8 mouse cellular contexts compared by ENCODE assay signal in the genomic region with DNA sequence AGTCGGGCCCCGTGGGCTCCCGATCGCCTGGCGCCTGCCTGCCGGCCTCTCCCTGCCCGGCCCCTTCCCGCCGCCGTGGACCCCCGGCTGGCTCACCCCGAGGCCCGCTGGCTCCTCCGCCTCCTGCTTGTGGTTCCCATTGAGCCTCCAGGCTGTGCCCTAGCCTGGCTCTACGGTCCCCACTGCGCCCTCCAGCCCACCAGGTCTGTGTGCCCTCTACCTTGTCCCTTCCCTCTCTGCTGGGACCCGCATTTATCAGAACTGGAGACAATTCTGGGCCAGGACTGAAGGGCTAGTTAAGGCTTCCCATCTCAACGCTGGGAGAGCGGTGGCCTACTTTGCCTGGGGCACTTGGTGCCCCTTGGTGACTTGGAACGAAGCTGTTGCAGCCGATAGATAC. TPM values are rescaled to one million over a fixed set of nuclear protein-coding genes. Genes with fewer than 3 reads are reported as not detected.
DNase-seq lines count a peak whose midpoint lies in the region; ATAC-seq and TF ChIP-seq lines count a peak whose summit lies in the region.
"Had no signal": no experiment of that assay in that cellular context is flagged by ENCODE, and none has a peak within 500 bp of the region (broad histone marks: within the 10 kb centered on the region; RNA-seq: fewer than 3 reads in every experiment).

No protein-coding gene starts in this region.

- peak; percentile 43 for DNase-seq in ES-CJ7 (ENCODE audit: low read depth, low spot score)
- DNase-seq in hindbrain, embryonic 11.5 days (ENCODE audit: low spot score): peak; percentile 57
- peak; percentile 96 for DNase-seq in midbrain, embryonic 11.5 days (ENCODE audit: low spot score, missing footprints)
- no peak for DNase-seq in cerebellum, adult 11-12 months
- DNase-seq in layer of hippocampus, adult 9-11 months: no peak
- DNase-seq in left cerebral cortex, adult 8-10 months (ENCODE audit: low spot score in 2 of 2): no peak

- TF ChIP-seq POLR2A in bone marrow macrophage, adult 2 months (IDR thresholded peaks at IDR 0.05; ENCODE audit: borderline replicate concordance, low read depth, low read length): no peak

- WGBS in hindbrain, embryonic 11.5 days: 2% methylated on average over 15 of the region's 21 CpGs
- under 1% methylated on average over 21 of the region's 21 CpGs for WGBS in midbrain, embryonic 11.5 days

- H3K9me3 ChIP-seq in hindbrain, embryonic 11.5 days (ENCODE audit: control insufficient read depth, low read length): no peaks in the 10 kb centered on the region
- H3K9me3 ChIP-seq in midbrain, embryonic 11.5 days (ENCODE audit: control insufficient read depth, low read length): no peaks in the 10 kb centered on the region

- peak overlapping the region; percentile 15; the same call in 1 of the 2 replicates for H3K9ac ChIP-seq in hindbrain, embryonic 11.5 days (ENCODE audit: low read depth, low read length)
- H3K9ac ChIP-seq in midbrain, embryonic 11.5 days (ENCODE audit: low read length): peak overlapping the region; percentile 34; the same call in 1 of the 2 replicates

- peaks cover 88% of the 10 kb centered on the region for H3K27me3 ChIP-seq in hindbrain, embryonic 11.5 days (ENCODE audit: control insufficient read depth, insufficient read depth, low read length)
- H3K27me3 ChIP-seq in midbrain, embryonic 11.5 days (ENCODE audit: control insufficient read depth, insufficient read depth, low read length): peaks cover 92% of the 10 kb centered on the region

- peak overlapping the region; percentile 79 for H3K4me2 ChIP-seq in hindbrain, embryonic 11.5 days (replicated peaks; ENCODE audit: low read depth, low read length)
- H3K4me2 ChIP-seq in midbrain, embryonic 11.5 days: peak overlapping the region; percentile 56

- H3K4me3 ChIP-seq in bone marrow macrophage, adult 2 months (ENCODE audit: insufficient read depth, low read length): peak overlapping the region; percentile 51
- H3K4me3 ChIP-seq in hindbrain, embryonic 11.5 days (ENCODE audit: low read depth, low read length): peak overlapping the region; percentile 40
- peak overlapping the region; percentile 34 for H3K4me3 ChIP-seq in midbrain, embryonic 11.5 days (ENCODE audit: low read depth, low read length)

- ATAC-seq in hindbrain, embryonic 11.5 days (ENCODE audit: low FRiP score): peak; percentile 41
- ATAC-seq in midbrain, embryonic 11.5 days (ENCODE audit: low FRiP score): peak; percentile 25

- H3K27ac ChIP-seq in bone marrow macrophage, adult 2 months (ENCODE audit: insufficient read depth, low read depth, low read length): no peak overlapping the region
- no peak overlapping the region for H3K27ac ChIP-seq in hindbrain, embryonic 11.5 days (ENCODE audit: low read depth, low read length)
- H3K27ac ChIP-seq in midbrain, embryonic 11.5 days (ENCODE audit: low read depth, low read length): no peak overlapping the region

- H3K36me3 ChIP-seq in hindbrain, embryonic 11.5 days (ENCODE audit: control insufficient read depth, insufficient read depth, low read length): no peaks in the 10 kb centered on the region
- H3K36me3 ChIP-seq in midbrain, embryonic 11.5 days (ENCODE audit: control insufficient read depth, insufficient read depth, low read length): no peaks in the 10 kb centered on the region

- no peak for TF ChIP-seq CTCF in bone marrow macrophage, adult 2 months (IDR thresholded peaks at IDR 0.05; ENCODE audit: low read depth, low read length)

- peaks cover 2% of the 10 kb centered on the region; the same call in 1 of the 2 replicates for H3K4me1 ChIP-seq in bone marrow macrophage, adult 2 months (ENCODE audit: control insufficient read depth, insufficient read depth, low read length)
- peaks cover 4% of the 10 kb centered on the region; the same call in 1 of the 2 replicates for H3K4me1 ChIP-seq in hindbrain, embryonic 11.5 days (replicated peaks; ENCODE audit: control insufficient read depth, insufficient read depth, low read length)
- H3K4me1 ChIP-seq in midbrain, embryonic 11.5 days (ENCODE audit: control insufficient read depth, insufficient read depth, low read length): peaks cover 9% of the 10 kb centered on the region

RNA-seq across cellular contexts. Expression of a gene that starts 0.8 kb away (rescaled TPM):
- polyA plus RNA-seq in bone marrow macrophage, adult 2 months (2012; ENCODE audit: insufficient read depth, insufficient read length, missing spikeins): 1.2 TPM in 1 of 2 replicates, not detected in the other
- 0.29 and 0.65 TPM in 2 replicates for polyA plus RNA-seq in hindbrain, embryonic 11.5 days (2014; fragmentation: Nextera tagmentation; extraction: Ambion mirVana)
- 0.33 and 0.81 TPM in 2 replicates for polyA plus RNA-seq in midbrain, embryonic 11.5 days (2014; fragmentation: Nextera tagmentation; extraction: Ambion mirVana)
- total RNA-seq in left cerebral cortex, adult 8-10 months (2022): 10 to 100 TPM; 22.4 to 35.7 (median 24.6) TPM
- total RNA-seq: hematopoietic stem cell, adult 5-6 weeks had no signal

RNA-seq across cellular contexts. Expression of a gene that starts 17.9 kb away (rescaled TPM):
- polyA plus RNA-seq in bone marrow macrophage, adult 2 months (2012; ENCODE audit: insufficient read depth, insufficient read length, missing spikeins): 0.42 TPM in 1 of 2 replicates, not detected in the other
- polyA plus RNA-seq in hindbrain, embryonic 11.5 days (2014; fragmentation: Nextera tagmentation; extraction: Ambion mirVana): 2.3 and 6.2 TPM in 2 replicates
- polyA plus RNA-seq in midbrain, embryonic 11.5 days (2014; fragmentation: Nextera tagmentation; extraction: Ambion mirVana): 5.2 and 7.7 TPM in 2 replicates
- 10 to 100 TPM in 2 of 4 experiments, 1 to 10 TPM in 2; 8.9 to 11.7 (median 10.0) TPM for total RNA-seq in left cerebral cortex, adult 8-10 months (2022)
- total RNA-seq: hematopoietic stem cell, adult 5-6 weeks had no signal

Comparison
In these comparisons a context has a peak if more than half of its experiments do, and no peak if none do; other contexts are left out.
1. DNase-seq: peak in ES-CJ7 (single experiment), hindbrain, embryonic 11.5 days (single experiment) and midbrain, embryonic 11.5 days (single experiment); none in cerebellum, adult 11-12 months (single experiment), layer of hippocampus, adult 9-11 months (single experiment) and left cerebral cortex, adult 8-10 months (0 of 2).
2. Peak in every context shown above with its lines, with median percentiles within 50 percentile points of each other: H3K4me3 ChIP-seq.